Mouse (Mus musculus) lung, postnatal 0 days (tissue): Measurements from ENCODE around the gene Klra8. TPM values are rescaled to one million over a fixed set of nuclear protein-coding genes. Genes with fewer than 3 reads are reported as not detected.
"Not testable (repeated sequence)": the region's sequence is repeated elsewhere in the genome, so short reads cannot be mapped to it uniquely, and the experiment has no call there.

Source experiments
- ATAC-seq: fragments of 200-750 bp; cut with Nextera tagmentation; 2 replicates; pipeline ENCODE4 v1.8.0; 2017; ENCODE audit warnings: moderate library complexity
- DNase-seq: peaks from one replicate; pipeline ENCODE4 v3.0.0-alpha.2; 2016; ENCODE audit warnings: low spot score
- H3K27ac ChIP-seq: fragments of 300-500 bp; sonication (generic); 2 replicates; pipeline ENCODE4 v1.5.1; 2014; ENCODE audit warnings: antibody characterized with exemption, mild to moderate bottlenecking, low read length, mixed read lengths
- H3K27me3 ChIP-seq: fragments of 300-500 bp; sonication (generic); replicated peaks from 2 replicates; pipeline ENCODE4 v1.6.1; 2014; ENCODE audit warnings: low read length, mixed read lengths; ENCODE audit not compliant: insufficient read depth
- H3K36me3 ChIP-seq: fragments of 300-500 bp; sonication (generic); 2 replicates; pipeline ENCODE4 v1.6.1; 2014; ENCODE audit warnings: low read length, mixed read lengths; ENCODE audit not compliant: insufficient read depth
- H3K4me1 ChIP-seq: fragments of 300-500 bp; sonication (generic); 2 replicates; pipeline ENCODE4 v1.6.1; 2014; ENCODE audit warnings: antibody characterized with exemption, low read depth, low read length, mixed read lengths; ENCODE audit not compliant: insufficient read depth
- H3K4me2 ChIP-seq: fragments of 300-500 bp; sonication (generic); replicated peaks from 2 replicates; pipeline ENCODE4 v1.6.1; 2014; ENCODE audit warnings: low read depth, mild to moderate bottlenecking, low read length, moderate library complexity, mixed read lengths
- H3K4me3 ChIP-seq: fragments of 300-500 bp; sonication (generic); 2 replicates; pipeline ENCODE4 v1.5.1; 2014; ENCODE audit warnings: low read depth, low read length
- H3K9ac ChIP-seq: fragments of 300-500 bp; sonication (generic); replicated peaks from 2 replicates; pipeline ENCODE4 v1.6.1; 2014; ENCODE audit warnings: low read depth, mild to moderate bottlenecking
- H3K9me3 ChIP-seq: fragments of 300-500 bp; sonication (generic); 2 replicates; pipeline ENCODE4 v1.6.1; 2016; ENCODE audit warnings: low read length, mixed read lengths
- CTCF ChIP-seq: IDR thresholded peaks from 2 replicates; pipeline ENCODE4 v1.5.1; 2016; ENCODE audit warnings: antibody characterized with exemption, mild to moderate bottlenecking
- EP300 ChIP-seq: IDR thresholded peaks from 2 replicates; pipeline ENCODE4 v1.6.1; 2016; ENCODE audit warnings: antibody characterized with exemption, mild to moderate bottlenecking, control low read depth
- WGBS: fragments of 180-500 bp; shearing (Covaris S2); extraction: QIAGEN DNeasy Blood & Tissue Kit; methylation state at CpG from one replicate; pipeline ENCODE4 v1.1.7; 2014; 5-methylcytosine and 5-hydroxymethylcytosine counted together
- polyA plus RNA-seq: library from polyadenylated mRNA; unstranded; fragments of >200 nt; fragmentation: Nextera tagmentation; extraction: Ambion mirVana; gene quantifications from 2 replicates; pipeline ENCODE4 v1.2.1, GENCODE M21; 2015

The Klra8 gene
- not detected in 2 replicates for polyA plus RNA-seq

DNA sequence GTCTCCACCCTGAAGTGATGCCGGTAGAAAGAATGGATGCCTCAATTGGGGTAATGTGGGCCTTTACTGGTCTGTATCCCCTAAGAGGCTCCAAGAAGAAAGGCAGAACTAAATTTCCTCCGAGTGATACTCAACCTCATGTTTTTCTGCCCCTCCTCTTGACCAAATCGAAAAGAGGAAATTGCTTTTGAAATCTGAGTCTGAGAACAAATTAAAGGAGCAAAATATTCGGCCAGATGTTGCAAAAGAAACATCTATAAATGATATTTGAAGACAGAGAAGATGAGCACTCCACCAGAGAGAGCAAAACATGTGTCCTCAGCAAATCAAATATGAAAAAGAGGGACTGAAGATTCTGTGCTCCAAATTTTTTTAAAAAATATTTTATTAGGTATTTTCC is at the start of gene Klra8:
TSS of gene Klra8 (minus strand) at position 101 of the 400 bp plus-strand sequence.
- H3K27ac ChIP-seq, ATAC-seq, DNase-seq, H3K4me2 ChIP-seq, H3K27me3 ChIP-seq, H3K9ac ChIP-seq, H3K9me3 ChIP-seq, H3K36me3 ChIP-seq, H3K4me1 ChIP-seq, H3K4me3 ChIP-seq: not testable (repeated sequence)
- WGBS = 59% methylated on average over 4 of the region's 4 CpGs

DNA sequence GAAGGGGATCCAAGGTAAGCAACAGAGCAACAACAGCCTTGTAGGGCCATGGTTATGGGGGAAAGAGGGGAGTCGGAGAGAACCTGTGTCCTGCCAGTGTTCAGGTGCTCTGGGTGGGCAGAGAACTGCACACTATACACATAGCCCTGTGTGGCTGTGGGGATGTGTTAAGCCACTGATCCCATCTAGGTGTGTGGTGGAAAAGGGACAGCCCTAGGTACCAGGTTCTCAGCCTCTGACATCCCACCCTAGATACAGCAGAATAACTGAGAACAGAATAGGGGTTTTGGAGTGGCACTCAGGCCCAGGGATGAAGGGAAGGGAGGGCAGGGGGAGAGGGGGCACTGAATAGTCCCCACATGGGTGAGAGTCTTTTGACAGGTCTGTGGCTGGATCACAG is 19.2 kb downstream of the Klra8 start:
- Histone ChIP-seq H3K9ac (no peak overlapping the region), H3K27ac (no peak overlapping the region), H3K4me3 (no peak overlapping the region), H3K27me3 (no peaks in the 10 kb centered on the region), H3K4me2 (no peak overlapping the region), H3K4me1 (no peaks in the 10 kb centered on the region), H3K36me3 (no peaks in the 10 kb centered on the region), H3K9me3 (no peaks in the 10 kb centered on the region)
- ATAC-seq (no peak), DNase-seq (no peak)
- no peak for TF ChIP-seq CTCF
- no peak for TF ChIP-seq EP300
- WGBS = 70% methylated on average over 1 of the region's 1 CpGs

DNA sequence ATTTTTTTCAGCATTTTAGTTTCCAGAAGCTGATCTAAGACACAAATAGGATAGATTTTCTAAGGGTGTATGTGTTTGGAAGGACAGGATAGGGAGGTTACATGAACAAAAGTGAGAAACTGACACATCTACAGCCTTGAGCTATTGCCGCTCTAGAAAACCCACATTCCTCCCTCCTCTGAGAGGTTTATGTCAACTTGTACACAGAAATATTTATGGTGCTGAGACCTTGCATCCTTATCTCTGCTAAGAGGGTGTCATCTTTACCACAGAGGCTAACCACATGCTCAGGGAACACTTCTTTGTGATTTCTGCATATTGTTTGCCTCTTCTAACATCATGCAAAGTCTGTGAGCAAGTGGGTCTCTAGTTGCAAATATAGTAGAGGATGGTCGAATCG is 27.0 kb downstream of the Klra8 start:
- not testable (repeated sequence) for H3K36me3 ChIP-seq, DNase-seq, H3K27ac ChIP-seq, H3K4me1 ChIP-seq, H3K27me3 ChIP-seq, H3K4me3 ChIP-seq, H3K9ac ChIP-seq, H3K9me3 ChIP-seq, ATAC-seq, H3K4me2 ChIP-seq
- WGBS = 80% methylated on average over 3 of the region's 3 CpGs

- H3K36me3 ChIP-seq = no peaks in the 10 kb centered on the region
- no peaks in the 10 kb centered on the region for H3K4me1 ChIP-seq
- DNase-seq (no peak), ATAC-seq (no peak)
- no peak overlapping the region for H3K27ac ChIP-seq
- no peak overlapping the region for H3K4me2 ChIP-seq
- H3K4me3 ChIP-seq = no peak overlapping the region
- no peaks in the 10 kb centered on the region for H3K27me3 ChIP-seq
- no peak overlapping the region for H3K9ac ChIP-seq
- no peaks in the 10 kb centered on the region for H3K9me3 ChIP-seq
- 70% methylated on average over 5 of the region's 5 CpGs for WGBS
- no peak for TF ChIP-seq CTCF
- no peak for TF ChIP-seq EP300
Observed at GRCm38 (mm10) chr6:130092336-130092948, 37.3 kb downstream of the Klra8 start.

- ATAC-seq, H3K27ac ChIP-seq, H3K27me3 ChIP-seq, H3K4me2 ChIP-seq, H3K36me3 ChIP-seq, H3K4me3 ChIP-seq, H3K9ac ChIP-seq, H3K9me3 ChIP-seq, H3K4me1 ChIP-seq, DNase-seq: not testable (repeated sequence)
- WGBS = 43% methylated on average over 1 of the region's 1 CpGs
Observed at GRCm38 (mm10) chr6:130067171-130067570, 62.5 kb downstream of the Klra8 start, which contains the start of gene Klra4. TSS of gene Klra4 (minus strand) at chr6:130067271.

Other genes starting within 250 kb of the Klra8 start
- gene Klra5, start 212.2 kb downstream of the Klra8 start, polyA plus RNA-seq = 0.51 and 0.57 TPM in 2 replicates
- not detected in 2 replicates for gene Klra6, start 102.9 kb downstream of the Klra8 start, polyA plus RNA-seq
- not detected in 2 replicates for gene Klra4, start 62.6 kb downstream of the Klra8 start, polyA plus RNA-seq
- gene Klra9, start 63.2 kb upstream of the Klra8 start, polyA plus RNA-seq = not detected in 2 replicates
- gene Klra7, start 103.4 kb upstream of the Klra8 start, polyA plus RNA-seq = not detected in 2 replicates
- gene Klra10, start 152.0 kb upstream of the Klra8 start, polyA plus RNA-seq = not detected in 2 replicates
- not detected in 2 replicates for gene Klra3, start 207.7 kb upstream of the Klra8 start, polyA plus RNA-seq